Mouse (Mus musculus) lung, postnatal 0 days (tissue): ENCODE results near the gene Scpep1. TPM values are rescaled to one million over a fixed set of nuclear protein-coding genes. Genes with fewer than 3 reads are reported as not detected.
A peak's percentile ranks its signal among the peaks of the same experiment; 100 is the strongest.

Experiments
- ATAC-seq: fragments of 200-750 bp; cut with Nextera tagmentation; 2 replicates; pipeline ENCODE4 v1.8.0; 2017; ENCODE audit warnings: moderate library complexity
- DNase-seq: peaks from one replicate; pipeline ENCODE4 v3.0.0-alpha.2; 2016; ENCODE audit warnings: low spot score
- H3K27ac ChIP-seq: fragments of 300-500 bp; sonication (generic); 2 replicates; pipeline ENCODE4 v1.5.1; 2014; ENCODE audit warnings: antibody characterized with exemption, mild to moderate bottlenecking, low read length, mixed read lengths
- H3K27me3 ChIP-seq: fragments of 300-500 bp; sonication (generic); replicated peaks from 2 replicates; pipeline ENCODE4 v1.6.1; 2014; ENCODE audit warnings: low read length, mixed read lengths; ENCODE audit not compliant: insufficient read depth
- H3K36me3 ChIP-seq: fragments of 300-500 bp; sonication (generic); 2 replicates; pipeline ENCODE4 v1.6.1; 2014; ENCODE audit warnings: low read length, mixed read lengths; ENCODE audit not compliant: insufficient read depth
- H3K4me1 ChIP-seq: fragments of 300-500 bp; sonication (generic); 2 replicates; pipeline ENCODE4 v1.6.1; 2014; ENCODE audit warnings: antibody characterized with exemption, low read depth, low read length, mixed read lengths; ENCODE audit not compliant: insufficient read depth
- H3K4me2 ChIP-seq: fragments of 300-500 bp; sonication (generic); replicated peaks from 2 replicates; pipeline ENCODE4 v1.6.1; 2014; ENCODE audit warnings: low read depth, mild to moderate bottlenecking, low read length, moderate library complexity, mixed read lengths
- H3K4me3 ChIP-seq: fragments of 300-500 bp; sonication (generic); 2 replicates; pipeline ENCODE4 v1.5.1; 2014; ENCODE audit warnings: low read depth, low read length
- H3K9ac ChIP-seq: fragments of 300-500 bp; sonication (generic); replicated peaks from 2 replicates; pipeline ENCODE4 v1.6.1; 2014; ENCODE audit warnings: low read depth, mild to moderate bottlenecking
- H3K9me3 ChIP-seq: fragments of 300-500 bp; sonication (generic); 2 replicates; pipeline ENCODE4 v1.6.1; 2016; ENCODE audit warnings: low read length, mixed read lengths
- CTCF ChIP-seq: IDR thresholded peaks from 2 replicates; pipeline ENCODE4 v1.5.1; 2016; ENCODE audit warnings: antibody characterized with exemption, mild to moderate bottlenecking
- EP300 ChIP-seq: IDR thresholded peaks from 2 replicates; pipeline ENCODE4 v1.6.1; 2016; ENCODE audit warnings: antibody characterized with exemption, mild to moderate bottlenecking, control low read depth
- WGBS: fragments of 180-500 bp; shearing (Covaris S2); extraction: QIAGEN DNeasy Blood & Tissue Kit; methylation state at CpG from one replicate; pipeline ENCODE4 v1.1.7; 2014; 5-methylcytosine and 5-hydroxymethylcytosine counted together
- polyA plus RNA-seq: library from polyadenylated mRNA; unstranded; fragments of >200 nt; fragmentation: Nextera tagmentation; extraction: Ambion mirVana; gene quantifications from 2 replicates; pipeline ENCODE4 v1.2.1, GENCODE M21; 2015

Scpep1 gene
- polyA plus RNA-seq, 1 experiment from 2014 or later = 68.8 TPM

- Histone ChIP-seq H3K4me3 (no peak overlapping the region), H3K27me3 (no peaks in the 10 kb centered on the region), H3K9me3 (no peaks in the 10 kb centered on the region), H3K36me3 (no peaks in the 10 kb centered on the region), H3K9ac (no peak overlapping the region), H3K4me2 (no peak overlapping the region), H3K27ac (no peak overlapping the region), H3K4me1 (no peaks in the 10 kb centered on the region)
- TF ChIP-seq CTCF (no peak), EP300 (no peak)
- no peak for DNase-seq
- 87% methylated on average over 8 of the region's 8 CpGs for WGBS
- no peak for ATAC-seq
Observed at GRCm38 (mm10) chr11:88949802-88950639, 5.2 kb downstream of the Scpep1 start.

GRCm38 (mm10) chr11:88948896-88949295, 6.4 kb downstream of the Scpep1 start:
- Histone ChIP-seq H3K9me3 (no peaks in the 10 kb centered on the region), H3K4me3 (no peak overlapping the region), H3K36me3 (no peaks in the 10 kb centered on the region), H3K27ac (no peak overlapping the region), H3K27me3 (no peaks in the 10 kb centered on the region), H3K9ac (no peak overlapping the region), H3K4me2 (no peak overlapping the region), H3K4me1 (no peaks in the 10 kb centered on the region)
- ATAC-seq (no peak), DNase-seq (no peak)
- TF ChIP-seq EP300 (no peak), CTCF (no peak)
- WGBS = 71% methylated on average over 8 of the region's 8 CpGs

- no peak overlapping the region for H3K27ac ChIP-seq
- TF ChIP-seq EP300 (no peak), CTCF (no peak)
- H3K4me1 ChIP-seq = no peaks in the 10 kb centered on the region
- 69% methylated on average over 7 of the region's 8 CpGs for WGBS
- no peak overlapping the region for H3K4me2 ChIP-seq
- no peaks in the 10 kb centered on the region for H3K9me3 ChIP-seq
- H3K4me3 ChIP-seq = no peak overlapping the region
- DNase-seq (no peak), ATAC-seq (no peak)
- H3K36me3 ChIP-seq = no peaks in the 10 kb centered on the region
- no peak overlapping the region for H3K9ac ChIP-seq
- no peaks in the 10 kb centered on the region for H3K27me3 ChIP-seq
Observed at GRCm38 (mm10) chr11:88945971-88946585, 9.2 kb downstream of the Scpep1 start.

GRCm38 (mm10) chr11:88941489-88941888, 13.8 kb downstream of the Scpep1 start:
- Histone ChIP-seq H3K27ac (no peak overlapping the region), H3K4me1 (no peaks in the 10 kb centered on the region), H3K4me3 (no peak overlapping the region), H3K36me3 (no peaks in the 10 kb centered on the region), H3K4me2 (no peak overlapping the region), H3K9ac (no peak overlapping the region), H3K27me3 (no peaks in the 10 kb centered on the region), H3K9me3 (no peaks in the 10 kb centered on the region)
- 79% methylated on average over 12 of the region's 12 CpGs for WGBS
- TF ChIP-seq CTCF (no peak), EP300 (no peak)
- DNase-seq (no peak), ATAC-seq (no peak)

- H3K27me3 ChIP-seq = no peaks in the 10 kb centered on the region
- TF ChIP-seq EP300 (no peak), CTCF (no peak)
- H3K9me3 ChIP-seq = no peaks in the 10 kb centered on the region
- H3K4me3 ChIP-seq = no peak overlapping the region
- WGBS = 96% methylated on average over 4 of the region's 4 CpGs
- DNase-seq (no peak), ATAC-seq (no peak)
- H3K9ac ChIP-seq = no peak overlapping the region
- H3K4me2 ChIP-seq = no peak overlapping the region
- H3K4me1 ChIP-seq = no peaks in the 10 kb centered on the region
- H3K36me3 ChIP-seq = no peaks in the 10 kb centered on the region
- no peak overlapping the region for H3K27ac ChIP-seq
Observed at GRCm38 (mm10) chr11:88939634-88940033, 15.6 kb downstream of the Scpep1 start.

- TF ChIP-seq EP300 (no peak), CTCF (peak; percentile 46)
- Histone ChIP-seq H3K9ac (no peak overlapping the region), H3K9me3 (no peaks in the 10 kb centered on the region), H3K4me1 (no peaks in the 10 kb centered on the region), H3K4me2 (no peak overlapping the region), H3K27ac (no peak overlapping the region), H3K36me3 (no peaks in the 10 kb centered on the region), H3K4me3 (no peak overlapping the region), H3K27me3 (no peaks in the 10 kb centered on the region)
- no peak for ATAC-seq
- no peak for DNase-seq
- WGBS = 97% methylated on average over 2 of the region's 2 CpGs
Observed at GRCm38 (mm10) chr11:88938770-88939169, 16.5 kb downstream of the Scpep1 start.
